Mouse (Mus musculus): ENCODE measurements around the gene Chchd3. TPM values are rescaled to one million over a fixed set of nuclear protein-coding genes. Genes with fewer than 3 reads are reported as not detected.

The Chchd3 gene
- polyA plus RNA-seq, 1 experiment, result 47.7 TPM

- TF ChIP-seq CTCF (IDR thresholded peaks at IDR 0.05; ENCODE audit: control insufficient read depth, insufficient read depth, low read length) (no peak), POLR2A (IDR thresholded peaks at IDR 0.05; ENCODE audit: borderline replicate concordance, control insufficient read depth, low read depth, low read length) (no peak)
- no peak overlapping the region for H3K4me3 ChIP-seq (replicated peaks; ENCODE audit: control insufficient read depth, low read depth, low read length)
- H3K4me1 ChIP-seq (ENCODE audit: control insufficient read depth, insufficient read depth, low read length), result peaks cover 1% of the 10 kb centered on the region
- H3K27ac ChIP-seq (ENCODE audit: control insufficient read depth, insufficient read depth, low read depth, low read length, poor library complexity), result no peak overlapping the region
- 62% methylated on average over 4 of the region's 4 CpGs for WGBS
Observed at GRCm38 (mm10) chr6:33056392-33056791, 3.7 kb downstream of the Chchd3 start.

GRCm38 (mm10) chr6:33055663-33056062 lies 4.4 kb downstream of the Chchd3 start:
- no peak overlapping the region for H3K4me3 ChIP-seq (replicated peaks; ENCODE audit: control insufficient read depth, low read depth, low read length)
- no peak for TF ChIP-seq CTCF (IDR thresholded peaks at IDR 0.05; ENCODE audit: control insufficient read depth, insufficient read depth, low read length)
- no peak for TF ChIP-seq POLR2A (IDR thresholded peaks at IDR 0.05; ENCODE audit: borderline replicate concordance, control insufficient read depth, low read depth, low read length)
- H3K27ac ChIP-seq (ENCODE audit: control insufficient read depth, insufficient read depth, low read depth, low read length, poor library complexity), result no peak overlapping the region
- WGBS, result 63% methylated on average over 4 of the region's 4 CpGs
- peaks cover 1% of the 10 kb centered on the region for H3K4me1 ChIP-seq (ENCODE audit: control insufficient read depth, insufficient read depth, low read length)

DNA sequence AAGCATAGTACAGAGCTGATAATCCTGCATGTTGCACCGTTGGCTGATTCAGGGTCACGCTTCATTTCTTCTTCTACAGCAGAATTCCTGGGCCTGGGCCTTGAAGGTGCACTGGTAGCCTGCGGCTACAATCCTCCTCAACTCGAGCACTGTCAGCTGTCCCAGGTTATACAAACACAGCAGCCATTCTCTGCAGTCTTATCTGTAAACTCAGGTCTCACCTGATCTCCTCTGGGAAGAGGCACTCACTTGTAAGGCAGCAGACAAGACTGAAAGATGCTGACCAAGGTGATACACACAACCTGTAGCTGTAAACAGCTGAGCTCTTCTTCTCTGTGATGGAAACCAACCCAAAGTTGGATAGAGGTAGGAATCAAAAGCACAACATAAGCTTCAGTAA lies 5.1 kb downstream of the Chchd3 start:
- Histone ChIP-seq H3K27ac (ENCODE audit: control insufficient read depth, insufficient read depth, low read depth, low read length, poor library complexity) (no peak overlapping the region), H3K4me1 (ENCODE audit: control insufficient read depth, insufficient read depth, low read length) (peaks cover 1% of the 10 kb centered on the region), H3K4me3 (replicated peaks; ENCODE audit: control insufficient read depth, low read depth, low read length) (no peak overlapping the region)
- WGBS, result 87% methylated on average over 4 of the region's 4 CpGs
- TF ChIP-seq POLR2A (IDR thresholded peaks at IDR 0.05; ENCODE audit: borderline replicate concordance, control insufficient read depth, low read depth, low read length), result no peak
- no peak for TF ChIP-seq CTCF (IDR thresholded peaks at IDR 0.05; ENCODE audit: control insufficient read depth, insufficient read depth, low read length)

GRCm38 (mm10) chr6:33051642-33052041 lies 8.4 kb downstream of the Chchd3 start:
- WGBS, result 34% methylated on average over 2 of the region's 2 CpGs
- H3K27ac ChIP-seq (ENCODE audit: control insufficient read depth, insufficient read depth, low read depth, low read length, poor library complexity), result no peak overlapping the region
- peaks cover 1% of the 10 kb centered on the region for H3K4me1 ChIP-seq (ENCODE audit: control insufficient read depth, insufficient read depth, low read length)
- no peak overlapping the region for H3K4me3 ChIP-seq (replicated peaks; ENCODE audit: control insufficient read depth, low read depth, low read length)
- TF ChIP-seq POLR2A (IDR thresholded peaks at IDR 0.05; ENCODE audit: borderline replicate concordance, control insufficient read depth, low read depth, low read length), result no peak
- no peak for TF ChIP-seq CTCF (IDR thresholded peaks at IDR 0.05; ENCODE audit: control insufficient read depth, insufficient read depth, low read length)

GRCm38 (mm10) chr6:33049705-33050420 lies 10.2 kb downstream of the Chchd3 start:
- TF ChIP-seq POLR2A (IDR thresholded peaks at IDR 0.05; ENCODE audit: borderline replicate concordance, control insufficient read depth, low read depth, low read length) (no peak), CTCF (IDR thresholded peaks at IDR 0.05; ENCODE audit: control insufficient read depth, insufficient read depth, low read length) (no peak)
- 91% methylated on average over 6 of the region's 6 CpGs for WGBS
- H3K4me3 ChIP-seq (replicated peaks; ENCODE audit: control insufficient read depth, low read depth, low read length), result no peak overlapping the region
- no peaks in the 10 kb centered on the region for H3K4me1 ChIP-seq (ENCODE audit: control insufficient read depth, insufficient read depth, low read length)
- H3K27ac ChIP-seq (ENCODE audit: control insufficient read depth, insufficient read depth, low read depth, low read length, poor library complexity), result no peak overlapping the region

GRCm38 (mm10) chr6:33043480-33043879 lies 16.6 kb downstream of the Chchd3 start:
- 77% methylated on average over 5 of the region's 5 CpGs for WGBS
- Histone ChIP-seq H3K4me1 (ENCODE audit: control insufficient read depth, insufficient read depth, low read length) (no peaks in the 10 kb centered on the region), H3K4me3 (replicated peaks; ENCODE audit: control insufficient read depth, low read depth, low read length) (no peak overlapping the region), H3K27ac (ENCODE audit: control insufficient read depth, insufficient read depth, low read depth, low read length, poor library complexity) (no peak overlapping the region)
- no peak for TF ChIP-seq POLR2A (IDR thresholded peaks at IDR 0.05; ENCODE audit: borderline replicate concordance, control insufficient read depth, low read depth, low read length)
- no peak for TF ChIP-seq CTCF (IDR thresholded peaks at IDR 0.05; ENCODE audit: control insufficient read depth, insufficient read depth, low read length)

DNA sequence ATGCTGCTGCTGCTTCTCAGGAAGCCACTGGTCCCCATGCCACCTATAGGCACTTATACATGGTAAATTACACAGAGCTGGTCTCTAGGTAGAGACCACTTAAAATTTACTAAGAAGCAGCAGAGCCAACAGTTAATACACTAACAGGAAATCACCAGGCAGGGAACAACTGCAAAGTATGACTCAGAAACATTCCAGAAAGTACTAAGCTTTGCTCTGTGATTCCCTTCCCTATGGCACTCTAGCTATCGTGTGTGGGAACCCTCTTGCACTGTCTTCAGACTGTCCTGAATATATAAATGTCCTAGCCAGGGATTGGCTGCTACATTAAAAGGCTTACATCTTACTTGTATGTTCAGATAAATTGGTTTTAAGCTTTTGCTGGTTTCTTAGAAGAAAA lies 17.2 kb downstream of the Chchd3 start:
- no peak overlapping the region for H3K27ac ChIP-seq (ENCODE audit: control insufficient read depth, insufficient read depth, low read depth, low read length, poor library complexity)
- no peaks in the 10 kb centered on the region for H3K4me1 ChIP-seq (ENCODE audit: control insufficient read depth, insufficient read depth, low read length)
- WGBS, result 94% methylated on average over 1 of the region's 1 CpGs
- no peak for TF ChIP-seq CTCF (IDR thresholded peaks at IDR 0.05; ENCODE audit: control insufficient read depth, insufficient read depth, low read length)
- no peak for TF ChIP-seq POLR2A (IDR thresholded peaks at IDR 0.05; ENCODE audit: borderline replicate concordance, control insufficient read depth, low read depth, low read length)
- no peak overlapping the region for H3K4me3 ChIP-seq (replicated peaks; ENCODE audit: control insufficient read depth, low read depth, low read length)

DNA sequence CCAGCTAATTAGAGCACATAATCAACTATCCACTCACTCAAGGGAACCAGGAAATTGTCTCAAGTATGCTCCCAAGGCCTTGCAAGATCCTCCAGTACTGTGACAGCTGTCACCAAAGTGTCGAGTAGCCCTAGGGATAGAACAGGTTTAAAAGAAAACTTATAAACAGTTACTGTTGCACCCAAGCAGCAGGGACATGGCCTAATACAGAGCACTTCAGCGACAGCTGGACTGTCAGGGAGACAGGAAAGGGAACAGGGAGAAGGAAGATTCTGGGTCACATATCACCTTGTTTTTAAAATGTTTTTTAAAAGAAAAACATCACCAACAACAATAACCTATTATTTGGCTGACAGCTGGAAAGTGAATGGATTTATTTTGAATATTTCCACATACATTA lies 18.1 kb downstream of the Chchd3 start:
- Histone ChIP-seq H3K4me1 (ENCODE audit: control insufficient read depth, insufficient read depth, low read length) (no peaks in the 10 kb centered on the region), H3K27ac (ENCODE audit: control insufficient read depth, insufficient read depth, low read depth, low read length, poor library complexity) (no peak overlapping the region), H3K4me3 (replicated peaks; ENCODE audit: control insufficient read depth, low read depth, low read length) (no peak overlapping the region)
- no peak for TF ChIP-seq CTCF (IDR thresholded peaks at IDR 0.05; ENCODE audit: control insufficient read depth, insufficient read depth, low read length)
- no peak for TF ChIP-seq POLR2A (IDR thresholded peaks at IDR 0.05; ENCODE audit: borderline replicate concordance, control insufficient read depth, low read depth, low read length)
- 89% methylated on average over 2 of the region's 2 CpGs for WGBS
